Mouse (Mus musculus) forebrain, embryonic 12.5 days (tissue): ENCODE results near the gene Slc16a10. TPM values are rescaled to one million over a fixed set of nuclear protein-coding genes. Genes with fewer than 3 reads are reported as not detected.

ENCODE experiments used
- polyA plus RNA-seq: library from polyadenylated mRNA; unstranded; fragments of >200 nt; fragmentation: Nextera tagmentation; extraction: Ambion mirVana; gene quantifications from 2 replicates; pipeline ENCODE4 v1.2.1, GENCODE M21; 2016

Gene Slc16a10
- polyA plus RNA-seq, 1 experiment from 2014 or later, result 8.7 TPM

Other genes starting within 250 kb of the Slc16a10 start
- 5.4 and 5.6 TPM in 2 replicates for gene Mfsd4b4, start 243.0 kb downstream of the Slc16a10 start, polyA plus RNA-seq
- not detected in 2 replicates for gene Mfsd4b2, start 215.3 kb downstream of the Slc16a10 start, polyA plus RNA-seq
- gene Mfsd4b3, start 182.1 kb downstream of the Slc16a10 start, polyA plus RNA-seq, result not detected in 2 replicates
- not detected in 2 replicates for gene Mfsd4b5, start 155.6 kb downstream of the Slc16a10 start, polyA plus RNA-seq
- gene Mfsd4b1, start 117.0 kb downstream of the Slc16a10 start, polyA plus RNA-seq, result 0.15 TPM in 1 of 2 replicates, not detected in the other
- gene Rpf2, start 104.8 kb upstream of the Slc16a10 start, polyA plus RNA-seq, result 70.2 and 72.9 TPM in 2 replicates
- gene Gtf3c6, start 115.8 kb upstream of the Slc16a10 start, polyA plus RNA-seq, result 131 and 135 TPM in 2 replicates
- 71.3 and 73.4 TPM in 2 replicates for gene Amd1, start 159.9 kb upstream of the Slc16a10 start, polyA plus RNA-seq
- gene Cdk19, start 197.3 kb upstream of the Slc16a10 start, polyA plus RNA-seq, result 12.5 and 12.9 TPM in 2 replicates